Mouse (Mus musculus) C2C12 (cell line): ENCODE measurements around the gene Dbx2.

ENCODE experiments used
- CTCF ChIP-seq: IDR thresholded peaks from one replicate; pipeline ENCODE4 v1.5.1; 2011; ENCODE audit not compliant: control insufficient read depth, insufficient read depth, insufficient read length
- MYOD1 ChIP-seq: IDR thresholded peaks from one replicate; pipeline ENCODE4 v1.6.1; 2011; ENCODE audit warnings: low read depth; ENCODE audit not compliant: control insufficient read depth, insufficient read length

GRCm38 (mm10) chr15:95702206-95702605 is 46.4 kb upstream of the Dbx2 start:
- TF ChIP-seq MYOD1, result no peak
- TF ChIP-seq CTCF, result no peak
